Mouse (Mus musculus): ENCODE data around the gene Neurog3.

GRCm38 (mm10) chr10:62086826-62087225, 46.1 kb upstream of the Neurog3 start:
- no peak for TF ChIP-seq POLR2A (IDR thresholded peaks at IDR 0.05; ENCODE audit: low read depth, low read length)
- no peak for TF ChIP-seq CTCF (IDR thresholded peaks at IDR 0.05; ENCODE audit: extremely low read depth, insufficient read length, insufficient replicate concordance, low read depth, low read length)

All from small intestine, adult 2 months (tissue).